Mouse (Mus musculus): ENCODE data around the gene Fbxl20.

Gene Fbxl20

GRCm38 (mm10) chr11:98049672-98050519, 100.3 kb downstream of the Fbxl20 start:
- DNase-seq (ENCODE audit: low spot score in 2 of 2): peak; percentile 41 to 56

- DNase-seq (ENCODE audit: low spot score in 2 of 2): no peak
Measured at GRCm38 (mm10) chr11:98047745-98048144, 102.5 kb downstream of the Fbxl20 start.

GRCm38 (mm10) chr11:98046466-98046865, 103.7 kb downstream of the Fbxl20 start:
- no peak for DNase-seq (ENCODE audit: low spot score in 2 of 2)

- no peak for DNase-seq (ENCODE audit: low spot score in 2 of 2)
Measured at GRCm38 (mm10) chr11:98045596-98045995, 104.6 kb downstream of the Fbxl20 start.

GRCm38 (mm10) chr11:98044074-98044473, 106.1 kb downstream of the Fbxl20 start:
- DNase-seq (ENCODE audit: low spot score in 2 of 2): no peak

- DNase-seq (ENCODE audit: low spot score in 2 of 2): no peak
Measured at GRCm38 (mm10) chr11:98042741-98043140, 107.5 kb downstream of the Fbxl20 start.

- no peak for DNase-seq (ENCODE audit: low spot score in 2 of 2)
Measured at GRCm38 (mm10) chr11:98040975-98041374, 109.2 kb downstream of the Fbxl20 start.

- no peak for DNase-seq (ENCODE audit: low spot score in 2 of 2)
Measured at GRCm38 (mm10) chr11:98037871-98038270, 112.3 kb downstream of the Fbxl20 start.

- DNase-seq (ENCODE audit: low spot score in 2 of 2): no peak
Measured at GRCm38 (mm10) chr11:98035977-98036377, 114.2 kb downstream of the Fbxl20 start.

- no peak for DNase-seq (ENCODE audit: low spot score in 2 of 2)
Measured at GRCm38 (mm10) chr11:98034840-98035239, 115.4 kb downstream of the Fbxl20 start.

GRCm38 (mm10) chr11:98034061-98034460, 116.1 kb downstream of the Fbxl20 start:
- DNase-seq (ENCODE audit: low spot score in 2 of 2): no peak

All from thymus, postnatal 10 days (tissue).